Mouse (Mus musculus) kidney, embryonic 14.5 days (tissue): ENCODE results near the gene Anapc4. TPM values are rescaled to one million over a fixed set of nuclear protein-coding genes. Genes with fewer than 3 reads are reported as not detected.
A peak's percentile ranks its signal among the peaks of the same experiment; 100 is the strongest.

ENCODE experiments used
- ATAC-seq: fragments of 200-750 bp; cut with Nextera tagmentation; 2 replicates; pipeline ENCODE4 v1.8.0; 2017; ENCODE audit warnings: moderate number of reproducible peaks, mild to moderate bottlenecking, moderate TSS enrichment, moderate library complexity; ENCODE audit not compliant: low FRiP score, low TSS enrichment
- H3K27ac ChIP-seq: fragments of 300-500 bp; sonication (generic); 2 replicates; pipeline ENCODE4 v1.5.1; 2014; ENCODE audit warnings: low read depth, mild to moderate bottlenecking, low read length, moderate library complexity, mixed read lengths
- H3K27me3 ChIP-seq: fragments of 300-500 bp; sonication (generic); 2 replicates; pipeline ENCODE4 v1.6.1; 2014; ENCODE audit warnings: mild to moderate bottlenecking, low read length; ENCODE audit not compliant: control insufficient read depth, insufficient read depth
- H3K36me3 ChIP-seq: fragments of 300-500 bp; sonication (generic); 2 replicates; pipeline ENCODE4 v1.6.1; 2014; ENCODE audit warnings: low read length, mixed read lengths; ENCODE audit not compliant: control insufficient read depth, insufficient read depth
- H3K4me1 ChIP-seq: fragments of 300-500 bp; sonication (generic); 2 replicates; pipeline ENCODE4 v1.6.1; 2014; ENCODE audit warnings: low read length, mixed read lengths; ENCODE audit not compliant: control insufficient read depth, insufficient read depth
- H3K4me2 ChIP-seq: fragments of 300-500 bp; sonication (generic); replicated peaks from 2 replicates; pipeline ENCODE4 v1.6.1; 2014; ENCODE audit warnings: low read depth, mild to moderate bottlenecking, low read length
- H3K4me3 ChIP-seq: fragments of 300-500 bp; sonication (generic); 2 replicates; pipeline ENCODE4 v1.5.1; 2014; ENCODE audit warnings: mild to moderate bottlenecking, low read length
- H3K9ac ChIP-seq: fragments of 300-500 bp; sonication (generic); 2 replicates; pipeline ENCODE4 v1.6.1; 2014; ENCODE audit warnings: low read depth, mild to moderate bottlenecking, low read length, moderate library complexity
- H3K9me3 ChIP-seq: fragments of 300-500 bp; sonication (generic); 2 replicates; pipeline ENCODE4 v1.6.1; 2016; ENCODE audit warnings: low read length; ENCODE audit not compliant: control insufficient read depth
- WGBS: fragments of 180-500 bp; shearing (Covaris S2); extraction: QIAGEN DNeasy Blood & Tissue Kit; methylation state at CpG from one replicate; pipeline ENCODE4 v1.1.7; 2014; 5-methylcytosine and 5-hydroxymethylcytosine counted together
- polyA plus RNA-seq: library from polyadenylated mRNA; unstranded; fragments of >200 nt; fragmentation: Nextera tagmentation; extraction: Ambion mirVana; gene quantifications from 2 replicates; pipeline ENCODE4 v1.2.1, GENCODE M21; 2014

Gene Anapc4
- polyA plus RNA-seq, 1 experiment from 2014 or later: 120 TPM

- WGBS: 89% methylated on average over 14 of the region's 14 CpGs
- Histone ChIP-seq H3K4me2 (no peak overlapping the region), H3K9ac (no peak overlapping the region), H3K27ac (no peak overlapping the region), H3K9me3 (no peaks in the 10 kb centered on the region), H3K27me3 (no peaks in the 10 kb centered on the region), H3K4me1 (no peaks in the 10 kb centered on the region), H3K4me3 (no peak overlapping the region), H3K36me3 (peaks cover 22% of the 10 kb centered on the region; the same call in 1 of the 2 replicates)
- ATAC-seq: no peak
These were observed 22.8 kb upstream of the Anapc4 start for GRCm38 (mm10) chr5:52811056-52811455.

- no peaks in the 10 kb centered on the region for H3K9me3 ChIP-seq
- H3K27me3 ChIP-seq: no peaks in the 10 kb centered on the region
- H3K36me3 ChIP-seq: peaks cover 22% of the 10 kb centered on the region; the same call in 1 of the 2 replicates
- H3K4me3 ChIP-seq: no peak overlapping the region
- ATAC-seq: no peak
- H3K4me2 ChIP-seq: no peak overlapping the region
- H3K27ac ChIP-seq: no peak overlapping the region
- no peak overlapping the region for H3K9ac ChIP-seq
- WGBS: 85% methylated on average over 10 of the region's 10 CpGs
- no peaks in the 10 kb centered on the region for H3K4me1 ChIP-seq
These were observed 21.4 kb upstream of the Anapc4 start for GRCm38 (mm10) chr5:52812456-52812855.

- Histone ChIP-seq H3K4me1 (no peaks in the 10 kb centered on the region), H3K4me2 (no peak overlapping the region), H3K36me3 (peaks cover 22% of the 10 kb centered on the region; the same call in 1 of the 2 replicates), H3K27me3 (no peaks in the 10 kb centered on the region), H3K4me3 (no peak overlapping the region), H3K27ac (no peak overlapping the region), H3K9ac (no peak overlapping the region), H3K9me3 (no peaks in the 10 kb centered on the region)
- WGBS: 91% methylated on average over 7 of the region's 7 CpGs
- no peak for ATAC-seq
These were observed 20.5 kb upstream of the Anapc4 start for GRCm38 (mm10) chr5:52813312-52813711.

- WGBS: 95% methylated on average over 7 of the region's 7 CpGs
- no peak for ATAC-seq
These were observed 15.1 kb upstream of the Anapc4 start for GRCm38 (mm10) chr5:52818676-52819075.

GRCm38 (mm10) chr5:52821691-52822090, 12.1 kb upstream of the Anapc4 start:
- H3K4me1 ChIP-seq: no peaks in the 10 kb centered on the region
- no peak overlapping the region for H3K4me2 ChIP-seq
- WGBS: 32% methylated on average over 3 of the region's 3 CpGs
- H3K27ac ChIP-seq: no peak overlapping the region
- H3K9me3 ChIP-seq: no peaks in the 10 kb centered on the region
- H3K9ac ChIP-seq: no peak overlapping the region
- no peaks in the 10 kb centered on the region for H3K27me3 ChIP-seq
- H3K36me3 ChIP-seq: peaks cover 13% of the 10 kb centered on the region
- ATAC-seq: no peak
- no peak overlapping the region for H3K4me3 ChIP-seq

More at GRCm38 (mm10) chr5:52818676-52819075, 15.1 kb upstream of the Anapc4 start:
- Histone ChIP-seq H3K27me3 (no peaks in the 10 kb centered on the region), H3K4me3 (no peak overlapping the region), H3K9ac (no peak overlapping the region), H3K4me1 (no peaks in the 10 kb centered on the region), H3K27ac (no peak overlapping the region), H3K36me3 (peaks cover 19% of the 10 kb centered on the region), H3K4me2 (no peak overlapping the region), H3K9me3 (no peaks in the 10 kb centered on the region)

- no peaks in the 10 kb centered on the region for H3K9me3 ChIP-seq
- H3K27ac ChIP-seq: no peak overlapping the region
- WGBS: 36% methylated on average over 4 of the region's 4 CpGs
- no peaks in the 10 kb centered on the region for H3K4me1 ChIP-seq
- H3K4me3 ChIP-seq: no peak overlapping the region
- ATAC-seq: no peak
- H3K9ac ChIP-seq: no peak overlapping the region
- no peaks in the 10 kb centered on the region for H3K27me3 ChIP-seq
- no peak overlapping the region for H3K4me2 ChIP-seq
- H3K36me3 ChIP-seq: no peaks in the 10 kb centered on the region
These were observed 5.9 kb upstream of the Anapc4 start for GRCm38 (mm10) chr5:52827923-52828322.

GRCm38 (mm10) chr5:52833005-52833404, 807 bp upstream of the Anapc4 start:
- ATAC-seq: no peak
- H3K4me3 ChIP-seq: peak overlapping the region; percentile 89
- no peaks in the 10 kb centered on the region for H3K9me3 ChIP-seq
- H3K4me1 ChIP-seq: peaks cover 9% of the 10 kb centered on the region; the same call in 1 of the 2 replicates
- peak overlapping the region; percentile 43 for H3K4me2 ChIP-seq
- H3K36me3 ChIP-seq: peaks cover 7% of the 10 kb centered on the region; the same call in 1 of the 2 replicates
- H3K27ac ChIP-seq: peak overlapping the region; percentile 74
- no peaks in the 10 kb centered on the region for H3K27me3 ChIP-seq
- peak overlapping the region; percentile 34 for H3K9ac ChIP-seq

- WGBS: 7% methylated on average over 8 of the region's 8 CpGs
- Histone ChIP-seq H3K4me3 (peak overlapping the region; percentile 89), H3K27me3 (no peaks in the 10 kb centered on the region), H3K36me3 (peaks cover 8% of the 10 kb centered on the region), H3K9ac (peak overlapping the region; percentile 90), H3K27ac (peak overlapping the region; percentile 90), H3K9me3 (no peaks in the 10 kb centered on the region), H3K4me2 (peak overlapping the region; percentile 79), H3K4me1 (peaks cover 9% of the 10 kb centered on the region; the same call in 1 of the 2 replicates)
- ATAC-seq: no peak
These were observed 574 bp downstream of the Anapc4 start for GRCm38 (mm10) chr5:52834386-52834785.

GRCm38 (mm10) chr5:52844319-52844718, 10.5 kb downstream of the Anapc4 start:
- Histone ChIP-seq H3K36me3 (peaks cover 86% of the 10 kb centered on the region), H3K4me2 (no peak overlapping the region), H3K9ac (no peak overlapping the region), H3K4me1 (no peaks in the 10 kb centered on the region), H3K9me3 (no peaks in the 10 kb centered on the region), H3K27me3 (no peaks in the 10 kb centered on the region), H3K27ac (no peak overlapping the region), H3K4me3 (no peak overlapping the region)
- ATAC-seq: no peak
- 92% methylated on average over 7 of the region's 7 CpGs for WGBS
